Mouse (Mus musculus): Measurements from ENCODE around the gene Cdh12. TPM values are rescaled to one million over a fixed set of nuclear protein-coding genes. Genes with fewer than 3 reads are reported as not detected.
"Not testable (repeated sequence)": the region's sequence is repeated elsewhere in the genome, so short reads cannot be mapped to it uniquely, and the experiment has no call there.

Cdh12 gene
- polyA plus RNA-seq, 1 experiment from 2014 or later: 0.11 TPM

- Histone ChIP-seq H3K4me3 (ENCODE audit: low read length) (no peak overlapping the region), H3K9me3 (replicated peaks; ENCODE audit: control insufficient read depth, low read length) (no peaks in the 10 kb centered on the region), H3K27me3 (ENCODE audit: control insufficient read depth, insufficient read depth, low read length) (no peaks in the 10 kb centered on the region), H3K4me1 (ENCODE audit: control insufficient read depth, insufficient read depth, low read length) (no peaks in the 10 kb centered on the region), H3K4me2 (ENCODE audit: low read depth, low read length) (no peak overlapping the region), H3K36me3 (ENCODE audit: control insufficient read depth, insufficient read depth) (no peaks in the 10 kb centered on the region), H3K27ac (ENCODE audit: low read length) (no peak overlapping the region), H3K9ac (ENCODE audit: low read length) (no peak overlapping the region)
- 59% methylated on average over 4 of the region's 4 CpGs for WGBS
- ATAC-seq (replicated peaks; ENCODE audit: extremely low read depth, insufficient read depth, low FRiP score): no peak
These were observed 731.1 kb downstream of the Cdh12 start for GRCm38 (mm10) chr15:21180191-21180590.

- Histone ChIP-seq H3K9me3 (replicated peaks; ENCODE audit: control insufficient read depth, low read length) (no peaks in the 10 kb centered on the region), H3K9ac (ENCODE audit: low read length) (no peak overlapping the region), H3K4me3 (ENCODE audit: low read length) (no peak overlapping the region), H3K4me1 (ENCODE audit: control insufficient read depth, insufficient read depth, low read length) (no peaks in the 10 kb centered on the region), H3K27ac (ENCODE audit: low read length) (no peak overlapping the region), H3K27me3 (ENCODE audit: control insufficient read depth, insufficient read depth, low read length) (no peaks in the 10 kb centered on the region), H3K4me2 (ENCODE audit: low read depth, low read length) (no peak overlapping the region), H3K36me3 (ENCODE audit: control insufficient read depth, insufficient read depth) (no peaks in the 10 kb centered on the region)
- no peak for ATAC-seq (replicated peaks; ENCODE audit: extremely low read depth, insufficient read depth, low FRiP score)
- 43% methylated on average over 1 of the region's 1 CpGs for WGBS
These were observed 736.7 kb downstream of the Cdh12 start for GRCm38 (mm10) chr15:21185799-21186198.

- not testable (repeated sequence) for H3K9me3 ChIP-seq (replicated peaks; ENCODE audit: control insufficient read depth, low read length); H3K4me1 ChIP-seq (ENCODE audit: control insufficient read depth, insufficient read depth, low read length); H3K27me3 ChIP-seq (ENCODE audit: control insufficient read depth, insufficient read depth, low read length); H3K27ac ChIP-seq (ENCODE audit: low read length); H3K4me3 ChIP-seq (ENCODE audit: low read length); H3K9ac ChIP-seq (ENCODE audit: low read length); ATAC-seq (replicated peaks; ENCODE audit: extremely low read depth, insufficient read depth, low FRiP score); H3K4me2 ChIP-seq (ENCODE audit: low read depth, low read length); H3K36me3 ChIP-seq (ENCODE audit: control insufficient read depth, insufficient read depth)
- 75% methylated on average over 2 of the region's 2 CpGs for WGBS
These were observed 761.0 kb downstream of the Cdh12 start for GRCm38 (mm10) chr15:21210089-21210488.

- 89% methylated on average over 5 of the region's 5 CpGs for WGBS
- no peak overlapping the region for H3K9ac ChIP-seq (ENCODE audit: low read length)
- H3K27ac ChIP-seq (ENCODE audit: low read length): no peak overlapping the region
- no peaks in the 10 kb centered on the region for H3K4me1 ChIP-seq (ENCODE audit: control insufficient read depth, insufficient read depth, low read length)
- no peaks in the 10 kb centered on the region for H3K36me3 ChIP-seq (ENCODE audit: control insufficient read depth, insufficient read depth)
- no peak for ATAC-seq (replicated peaks; ENCODE audit: extremely low read depth, insufficient read depth, low FRiP score)
- no peak overlapping the region for H3K4me2 ChIP-seq (ENCODE audit: low read depth, low read length)
- H3K9me3 ChIP-seq (replicated peaks; ENCODE audit: control insufficient read depth, low read length): no peaks in the 10 kb centered on the region
- no peak overlapping the region for H3K4me3 ChIP-seq (ENCODE audit: low read length)
- no peaks in the 10 kb centered on the region for H3K27me3 ChIP-seq (ENCODE audit: control insufficient read depth, insufficient read depth, low read length)
These were observed 773.9 kb downstream of the Cdh12 start for GRCm38 (mm10) chr15:21223006-21223405.

DNA sequence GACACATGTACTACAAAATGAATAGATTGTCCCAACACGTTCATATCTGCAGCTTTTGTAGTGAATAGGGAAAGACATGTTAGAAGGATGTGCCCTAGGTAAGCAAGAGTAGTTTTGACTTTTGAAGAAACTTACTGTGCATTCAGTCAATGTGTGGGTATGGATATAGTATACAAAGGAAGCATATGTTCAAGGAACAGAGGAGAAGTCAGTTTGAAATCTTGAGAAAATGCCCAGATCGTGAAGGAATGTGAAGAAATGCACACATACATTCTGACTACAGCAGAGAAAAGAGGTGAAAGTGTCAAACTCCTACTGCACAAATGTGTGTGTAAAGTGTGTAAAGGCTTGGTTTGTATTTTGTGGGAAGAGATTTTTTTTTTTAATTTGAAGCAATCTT, 812.3 kb downstream of the Cdh12 start:
- Histone ChIP-seq H3K36me3 (ENCODE audit: control insufficient read depth, insufficient read depth) (no peaks in the 10 kb centered on the region), H3K4me1 (ENCODE audit: control insufficient read depth, insufficient read depth, low read length) (no peaks in the 10 kb centered on the region), H3K27ac (ENCODE audit: low read length) (no peak overlapping the region), H3K4me3 (ENCODE audit: low read length) (no peak overlapping the region), H3K27me3 (ENCODE audit: control insufficient read depth, insufficient read depth, low read length) (no peaks in the 10 kb centered on the region), H3K9ac (ENCODE audit: low read length) (no peak overlapping the region), H3K4me2 (ENCODE audit: low read depth, low read length) (no peak overlapping the region), H3K9me3 (replicated peaks; ENCODE audit: control insufficient read depth, low read length) (no peaks in the 10 kb centered on the region)
- no peak for ATAC-seq (replicated peaks; ENCODE audit: extremely low read depth, insufficient read depth, low FRiP score)
- WGBS: 73% methylated on average over 2 of the region's 2 CpGs

- Histone ChIP-seq H3K4me2 (ENCODE audit: low read depth, low read length) (no peak overlapping the region), H3K27ac (ENCODE audit: low read length) (no peak overlapping the region), H3K36me3 (ENCODE audit: control insufficient read depth, insufficient read depth) (no peaks in the 10 kb centered on the region), H3K9ac (ENCODE audit: low read length) (no peak overlapping the region), H3K4me3 (ENCODE audit: low read length) (no peak overlapping the region), H3K9me3 (replicated peaks; ENCODE audit: control insufficient read depth, low read length) (no peaks in the 10 kb centered on the region), H3K27me3 (ENCODE audit: control insufficient read depth, insufficient read depth, low read length) (no peaks in the 10 kb centered on the region), H3K4me1 (ENCODE audit: control insufficient read depth, insufficient read depth, low read length) (no peaks in the 10 kb centered on the region)
- ATAC-seq (replicated peaks; ENCODE audit: extremely low read depth, insufficient read depth, low FRiP score): no peak
- 75% methylated on average over 1 of the region's 1 CpGs for WGBS
These were observed 820.8 kb downstream of the Cdh12 start for GRCm38 (mm10) chr15:21269856-21270255.

DNA sequence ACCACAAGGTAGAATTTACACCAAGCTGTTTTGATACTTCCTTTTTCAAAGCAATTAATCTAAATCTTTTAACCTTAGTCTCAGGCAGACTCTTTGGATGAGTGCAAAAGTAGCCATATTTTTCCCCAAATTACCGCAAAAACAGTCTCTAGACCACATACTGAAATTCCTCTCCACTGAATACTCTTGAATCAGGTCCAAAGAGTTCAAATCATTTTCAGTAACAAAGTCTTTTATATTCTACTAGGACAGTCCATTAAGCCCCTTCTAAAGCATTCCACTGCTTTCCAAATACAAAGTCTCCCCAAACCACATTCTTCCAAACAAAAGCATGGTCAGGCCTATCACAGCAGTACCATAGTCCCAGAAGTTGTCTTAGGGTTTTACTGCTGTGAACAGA, 848.0 kb downstream of the Cdh12 start:
- no peak overlapping the region for H3K4me2 ChIP-seq (ENCODE audit: low read depth, low read length)
- 76% methylated on average over 1 of the region's 1 CpGs for WGBS
- H3K36me3 ChIP-seq (ENCODE audit: control insufficient read depth, insufficient read depth): no peaks in the 10 kb centered on the region
- H3K9ac ChIP-seq (ENCODE audit: low read length): no peak overlapping the region
- ATAC-seq (replicated peaks; ENCODE audit: extremely low read depth, insufficient read depth, low FRiP score): no peak
- no peaks in the 10 kb centered on the region for H3K9me3 ChIP-seq (replicated peaks; ENCODE audit: control insufficient read depth, low read length)
- no peaks in the 10 kb centered on the region for H3K4me1 ChIP-seq (ENCODE audit: control insufficient read depth, insufficient read depth, low read length)
- no peak overlapping the region for H3K27ac ChIP-seq (ENCODE audit: low read length)
- no peak overlapping the region for H3K4me3 ChIP-seq (ENCODE audit: low read length)
- no peaks in the 10 kb centered on the region for H3K27me3 ChIP-seq (ENCODE audit: control insufficient read depth, insufficient read depth, low read length)

GRCm38 (mm10) chr15:21315457-21315856, 866.4 kb downstream of the Cdh12 start:
- no peaks in the 10 kb centered on the region for H3K27me3 ChIP-seq (ENCODE audit: control insufficient read depth, insufficient read depth, low read length)
- no peaks in the 10 kb centered on the region for H3K9me3 ChIP-seq (replicated peaks; ENCODE audit: control insufficient read depth, low read length)
- ATAC-seq (replicated peaks; ENCODE audit: extremely low read depth, insufficient read depth, low FRiP score): no peak
- H3K9ac ChIP-seq (ENCODE audit: low read length): no peak overlapping the region
- 64% methylated on average over 3 of the region's 3 CpGs for WGBS
- H3K4me3 ChIP-seq (ENCODE audit: low read length): no peak overlapping the region
- H3K36me3 ChIP-seq (ENCODE audit: control insufficient read depth, insufficient read depth): no peaks in the 10 kb centered on the region
- H3K4me1 ChIP-seq (ENCODE audit: control insufficient read depth, insufficient read depth, low read length): no peaks in the 10 kb centered on the region
- no peak overlapping the region for H3K4me2 ChIP-seq (ENCODE audit: low read depth, low read length)
- H3K27ac ChIP-seq (ENCODE audit: low read length): no peak overlapping the region

GRCm38 (mm10) chr15:21343853-21344252, 894.8 kb downstream of the Cdh12 start:
- H3K9ac ChIP-seq (ENCODE audit: low read length): no peak overlapping the region
- no peak overlapping the region for H3K27ac ChIP-seq (ENCODE audit: low read length)
- no peak overlapping the region for H3K4me2 ChIP-seq (ENCODE audit: low read depth, low read length)
- no peaks in the 10 kb centered on the region for H3K27me3 ChIP-seq (ENCODE audit: control insufficient read depth, insufficient read depth, low read length)
- no peaks in the 10 kb centered on the region for H3K36me3 ChIP-seq (ENCODE audit: control insufficient read depth, insufficient read depth)
- no peak for ATAC-seq (replicated peaks; ENCODE audit: extremely low read depth, insufficient read depth, low FRiP score)
- no peaks in the 10 kb centered on the region for H3K9me3 ChIP-seq (replicated peaks; ENCODE audit: control insufficient read depth, low read length)
- no peak overlapping the region for H3K4me3 ChIP-seq (ENCODE audit: low read length)
- H3K4me1 ChIP-seq (ENCODE audit: control insufficient read depth, insufficient read depth, low read length): no peaks in the 10 kb centered on the region

- H3K27ac ChIP-seq (ENCODE audit: low read length): no peak overlapping the region
- H3K4me1 ChIP-seq (ENCODE audit: control insufficient read depth, insufficient read depth, low read length): no peaks in the 10 kb centered on the region
- H3K36me3 ChIP-seq (ENCODE audit: control insufficient read depth, insufficient read depth): no peaks in the 10 kb centered on the region
- H3K27me3 ChIP-seq (ENCODE audit: control insufficient read depth, insufficient read depth, low read length): no peaks in the 10 kb centered on the region
- ATAC-seq (replicated peaks; ENCODE audit: extremely low read depth, insufficient read depth, low FRiP score): no peak
- H3K4me3 ChIP-seq (ENCODE audit: low read length): no peak overlapping the region
- H3K4me2 ChIP-seq (ENCODE audit: low read depth, low read length): no peak overlapping the region
- no peak overlapping the region for H3K9ac ChIP-seq (ENCODE audit: low read length)
- 68% methylated on average over 2 of the region's 2 CpGs for WGBS
- H3K9me3 ChIP-seq (replicated peaks; ENCODE audit: control insufficient read depth, low read length): no peaks in the 10 kb centered on the region
These were observed 895.3 kb downstream of the Cdh12 start for GRCm38 (mm10) chr15:21344323-21344722.

Measured in heart, embryonic 16.5 days (tissue).